Mouse (Mus musculus): ENCODE measurements around the gene Snrnp70. TPM values are rescaled to one million over a fixed set of nuclear protein-coding genes. Genes with fewer than 3 reads are reported as not detected.
"Not testable (repeated sequence)": the region's sequence is repeated elsewhere in the genome, so short reads cannot be mapped to it uniquely, and the experiment has no call there.

The Snrnp70 gene
- total RNA-seq, 2 experiments from 2014 or later = 288 to 443 TPM

- DNase-seq (ENCODE audit: extremely low spot score in 1 of 2, low spot score in 1 of 2) = no peak
Measured at GRCm38 (mm10) chr7:45369022-45369745, 26.4 kb downstream of the Snrnp70 start.

DNA sequence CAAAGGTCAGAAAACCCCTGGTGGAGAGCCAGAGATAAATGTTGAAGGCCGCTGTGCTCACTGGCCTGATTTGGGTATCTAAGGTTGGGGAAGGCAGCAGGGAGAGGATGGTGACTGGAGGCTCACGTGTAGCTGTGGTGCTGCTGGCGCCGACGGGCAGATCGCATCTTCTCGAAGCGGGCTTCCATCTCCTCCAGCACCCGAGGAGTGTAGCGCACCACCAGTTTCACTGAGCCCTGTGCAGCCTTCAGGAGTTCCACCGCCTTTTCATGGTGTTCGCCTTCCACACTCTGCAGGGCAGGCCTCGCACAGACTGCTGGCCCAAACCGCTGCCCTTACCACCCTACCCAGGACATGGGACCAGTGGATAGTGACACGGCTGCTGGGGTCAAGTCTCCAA is 27.4 kb downstream of the Snrnp70 start:
- no peak for DNase-seq (ENCODE audit: extremely low spot score in 1 of 2, low spot score in 1 of 2)

DNA sequence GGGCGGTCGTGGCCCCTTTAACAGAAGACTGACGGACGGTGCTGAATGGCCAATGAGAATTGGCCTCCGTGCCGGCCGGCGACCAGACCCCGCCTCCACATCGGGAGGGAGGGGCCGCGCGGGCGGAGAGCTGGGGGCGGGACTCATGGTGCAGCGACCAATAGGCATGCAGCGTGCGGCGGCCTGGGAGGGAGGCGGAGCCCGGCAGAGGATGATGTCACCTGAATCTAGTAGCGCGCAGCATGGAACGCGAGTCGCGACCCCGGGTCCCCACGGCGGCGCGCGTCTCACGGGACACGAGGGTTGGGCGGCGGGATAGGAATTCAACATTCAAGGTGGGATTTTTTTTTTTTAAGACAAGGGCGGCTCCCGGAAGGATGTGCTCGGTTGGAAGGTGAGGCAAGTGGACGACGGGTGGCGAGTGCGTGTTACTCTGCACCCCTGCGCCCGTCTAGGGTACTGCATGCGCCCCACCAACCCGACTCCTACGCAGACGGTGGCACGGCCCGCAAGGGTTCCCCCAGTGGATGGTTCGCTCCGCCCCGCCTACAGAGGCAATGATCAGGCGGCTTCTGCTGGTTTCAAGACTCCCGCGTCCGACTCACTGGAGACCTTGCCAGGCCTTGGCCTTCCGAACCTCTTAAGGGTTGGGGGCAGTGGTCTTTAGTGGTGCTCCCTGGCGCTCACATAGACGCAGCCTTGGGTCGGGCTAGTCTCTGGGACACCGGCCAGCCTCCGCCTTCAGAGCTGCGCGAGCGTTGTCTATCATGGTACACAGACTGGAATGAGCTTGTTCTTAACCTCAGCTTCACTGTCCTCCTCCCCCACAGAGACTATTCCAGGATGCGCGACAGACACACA is 28.3 kb downstream of the Snrnp70 start:
- peak; percentile 95 to 98 for DNase-seq (ENCODE audit: extremely low spot score in 1 of 2, low spot score in 1 of 2)

GRCm38 (mm10) chr7:45366652-45367019 is 28.9 kb downstream of the Snrnp70 start, which contains the start of gene Ppfia3:
Gene Ppfia3 (minus strand): TSS chr7:45367019.
- peak in 1 of 2 experiments; percentile 48 for DNase-seq (ENCODE audit: extremely low spot score in 1 of 2, low spot score in 1 of 2)

GRCm38 (mm10) chr7:45365742-45366651 is 29.5 kb downstream of the Snrnp70 start:
- DNase-seq (ENCODE audit: extremely low spot score in 1 of 2, low spot score in 1 of 2) = no peak

- no peak for DNase-seq (ENCODE audit: extremely low spot score in 1 of 2, low spot score in 1 of 2)
Measured at GRCm38 (mm10) chr7:45363983-45364382, 31.6 kb downstream of the Snrnp70 start.

GRCm38 (mm10) chr7:45362801-45363200 is 32.7 kb downstream of the Snrnp70 start:
- DNase-seq (ENCODE audit: extremely low spot score in 1 of 2, low spot score in 1 of 2) = peak in 1 of 2 experiments; percentile 32

- peak; percentile 69 to 74 for DNase-seq (ENCODE audit: extremely low spot score in 1 of 2, low spot score in 1 of 2)
Measured at GRCm38 (mm10) chr7:45361243-45361804, 34.2 kb downstream of the Snrnp70 start.

- DNase-seq (ENCODE audit: extremely low spot score in 1 of 2, low spot score in 1 of 2) = no peak
Measured at GRCm38 (mm10) chr7:45360404-45361125, 35.0 kb downstream of the Snrnp70 start.

DNA sequence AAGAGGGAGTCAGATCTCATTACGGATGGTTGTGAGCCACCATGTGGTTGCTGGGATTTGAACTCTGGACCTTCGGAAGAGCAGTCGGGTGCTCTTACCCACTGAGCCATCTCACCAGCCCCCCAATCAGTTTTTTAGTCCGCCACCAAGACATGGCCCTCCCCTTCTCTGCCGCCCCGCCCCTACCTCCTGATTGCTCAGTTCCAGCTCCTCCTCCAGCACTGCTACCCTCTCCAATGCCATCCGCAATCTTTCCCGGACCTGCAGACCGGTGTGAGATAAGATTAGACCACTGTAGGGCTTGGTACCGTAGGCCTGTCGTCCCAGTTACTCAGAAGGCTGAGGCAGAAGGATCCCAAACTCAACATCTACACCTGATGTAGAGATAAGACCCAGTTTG is 36.5 kb downstream of the Snrnp70 start:
- DNase-seq (ENCODE audit: extremely low spot score in 1 of 2, low spot score in 1 of 2) = not testable (repeated sequence)

GRCm38 (mm10) chr7:45356087-45356486 is 39.5 kb downstream of the Snrnp70 start:
- DNase-seq (ENCODE audit: extremely low spot score in 1 of 2, low spot score in 1 of 2) = no peak

GRCm38 (mm10) chr7:45355318-45356020 is 40.1 kb downstream of the Snrnp70 start:
- no peak for DNase-seq (ENCODE audit: extremely low spot score in 1 of 2, low spot score in 1 of 2)

- DNase-seq (ENCODE audit: extremely low spot score in 1 of 2, low spot score in 1 of 2) = no peak
Measured at GRCm38 (mm10) chr7:45353041-45353440, 42.5 kb downstream of the Snrnp70 start.

DNA sequence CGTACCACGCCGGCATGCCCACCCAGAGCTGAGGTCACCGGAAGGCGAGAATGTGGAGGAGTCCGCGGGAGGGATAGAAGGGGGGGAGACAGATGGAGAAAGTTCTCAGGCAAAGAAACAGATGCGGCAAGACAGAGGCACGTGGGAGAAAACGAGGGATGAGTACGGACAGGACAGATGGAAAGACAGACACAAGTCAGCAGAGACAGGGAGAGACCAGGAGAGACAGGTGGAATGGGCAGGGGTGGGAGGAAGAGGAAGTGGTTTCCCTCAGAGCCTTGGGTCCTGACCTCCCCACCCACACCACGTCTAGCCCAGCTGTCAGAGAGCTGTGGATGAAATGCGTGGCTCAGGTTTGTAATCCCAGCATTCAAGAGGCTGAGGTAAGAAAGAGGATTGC is 48.6 kb downstream of the Snrnp70 start:
- DNase-seq (ENCODE audit: extremely low spot score in 1 of 2, low spot score in 1 of 2) = no peak

- DNase-seq (ENCODE audit: extremely low spot score in 1 of 2, low spot score in 1 of 2) = peak in 1 of 2 experiments; percentile 39
Measured at GRCm38 (mm10) chr7:45343543-45343942, 52.0 kb downstream of the Snrnp70 start.

DNA sequence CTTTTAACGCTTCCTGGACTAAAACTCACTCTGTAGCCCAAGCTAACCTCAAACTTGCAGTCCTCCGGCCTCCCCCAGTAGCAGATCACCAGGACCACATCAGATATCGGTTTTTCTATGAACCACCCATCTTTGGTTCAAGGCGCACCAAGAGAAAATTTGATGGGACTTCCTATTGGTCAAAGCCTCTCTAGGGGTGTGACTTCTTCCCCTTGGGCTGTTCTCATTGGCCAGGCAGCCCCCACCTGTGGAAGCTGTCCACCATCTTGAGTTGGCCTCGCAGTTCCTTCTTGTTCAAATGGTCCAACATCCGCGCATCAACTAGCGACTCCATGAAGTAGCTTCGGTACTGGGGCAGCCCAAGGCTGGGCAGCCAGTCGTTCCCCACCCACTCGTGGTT is 53.5 kb downstream of the Snrnp70 start:
- no peak for DNase-seq (ENCODE audit: extremely low spot score in 1 of 2, low spot score in 1 of 2)

GRCm38 (mm10) chr7:45341303-45341702 is 54.2 kb downstream of the Snrnp70 start:
- peak in 1 of 2 experiments; percentile 73 for DNase-seq (ENCODE audit: extremely low spot score in 1 of 2, low spot score in 1 of 2)

GRCm38 (mm10) chr7:45340669-45341068 is 54.9 kb downstream of the Snrnp70 start:
- DNase-seq (ENCODE audit: extremely low spot score in 1 of 2, low spot score in 1 of 2) = no peak

- DNase-seq (ENCODE audit: extremely low spot score in 1 of 2, low spot score in 1 of 2) = no peak
Measured at GRCm38 (mm10) chr7:45340066-45340442, 55.5 kb downstream of the Snrnp70 start.
